Mouse (Mus musculus) spleen, postnatal 10 days (tissue): ENCODE data around the gene Cks2.

Experiments used
- DNase-seq, 2 experiments: peaks; one replicate each; pipeline ENCODE4 v3.0.0; 2021 to 2022; ENCODE audit warnings: low spot score in 2 of 2

Cks2 gene

DNA sequence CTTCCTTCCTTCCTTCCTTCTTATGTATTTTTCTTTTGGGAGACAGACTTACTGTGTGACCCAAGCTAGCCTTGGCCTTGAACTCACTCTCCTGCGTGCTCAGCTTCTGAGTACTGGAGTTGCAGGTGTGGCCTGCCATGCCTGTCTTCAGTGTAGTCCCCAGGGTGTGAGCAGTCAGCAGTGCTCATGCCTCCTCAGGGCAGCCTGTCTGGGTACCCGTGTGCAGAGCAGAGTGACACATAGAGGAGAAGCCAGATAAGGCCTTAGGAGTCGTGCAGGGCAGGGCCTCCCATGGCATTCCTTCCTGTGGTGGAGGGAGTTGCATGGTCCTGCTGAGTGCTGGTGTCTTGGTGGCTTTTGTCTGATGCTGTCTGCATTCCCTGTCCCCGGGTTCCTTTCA is 34.3 kb downstream of the Cks2 start:
- no peak for DNase-seq

DNA sequence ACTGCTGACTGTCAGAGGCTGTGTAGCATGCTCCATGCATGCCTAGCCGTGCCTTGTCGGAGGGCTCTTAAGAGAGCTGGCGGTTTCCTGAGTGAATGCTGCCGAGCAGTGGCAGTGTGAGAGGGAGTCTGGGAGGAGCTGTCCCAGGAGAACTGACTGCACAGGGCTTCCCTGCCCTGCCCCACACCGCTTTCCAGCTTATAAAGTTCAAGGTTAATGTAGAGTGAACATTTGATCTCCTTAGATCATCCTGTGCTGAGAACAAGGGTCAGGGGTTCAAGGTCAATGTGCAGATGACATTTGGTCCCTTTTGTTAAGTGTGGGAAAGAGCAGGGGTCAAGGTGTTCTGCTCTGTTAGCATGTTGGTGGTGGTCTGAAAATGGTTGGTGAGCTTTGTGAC is 36.0 kb downstream of the Cks2 start:
- no peak for DNase-seq

DNA sequence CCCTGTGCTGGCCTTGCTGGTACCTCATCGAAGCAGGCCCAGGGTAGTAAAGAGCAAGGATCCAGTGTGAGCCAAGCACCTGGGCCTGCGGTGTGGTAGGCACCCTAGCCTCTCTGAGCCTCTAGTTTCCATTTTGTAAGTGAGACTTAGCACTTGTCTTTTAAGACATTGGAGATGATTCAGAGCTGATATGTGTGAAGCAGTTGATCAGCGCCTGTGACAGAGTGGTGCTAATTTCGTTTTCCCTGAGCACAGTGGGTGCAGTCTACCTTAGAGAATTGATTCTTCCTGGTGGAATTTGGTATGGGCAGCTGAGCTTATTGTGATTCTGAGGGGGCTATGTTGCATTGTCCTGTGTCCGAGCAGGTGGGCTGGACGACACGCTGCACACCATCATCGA is 36.6 kb downstream of the Cks2 start:
- DNase-seq = no peak

DNA sequence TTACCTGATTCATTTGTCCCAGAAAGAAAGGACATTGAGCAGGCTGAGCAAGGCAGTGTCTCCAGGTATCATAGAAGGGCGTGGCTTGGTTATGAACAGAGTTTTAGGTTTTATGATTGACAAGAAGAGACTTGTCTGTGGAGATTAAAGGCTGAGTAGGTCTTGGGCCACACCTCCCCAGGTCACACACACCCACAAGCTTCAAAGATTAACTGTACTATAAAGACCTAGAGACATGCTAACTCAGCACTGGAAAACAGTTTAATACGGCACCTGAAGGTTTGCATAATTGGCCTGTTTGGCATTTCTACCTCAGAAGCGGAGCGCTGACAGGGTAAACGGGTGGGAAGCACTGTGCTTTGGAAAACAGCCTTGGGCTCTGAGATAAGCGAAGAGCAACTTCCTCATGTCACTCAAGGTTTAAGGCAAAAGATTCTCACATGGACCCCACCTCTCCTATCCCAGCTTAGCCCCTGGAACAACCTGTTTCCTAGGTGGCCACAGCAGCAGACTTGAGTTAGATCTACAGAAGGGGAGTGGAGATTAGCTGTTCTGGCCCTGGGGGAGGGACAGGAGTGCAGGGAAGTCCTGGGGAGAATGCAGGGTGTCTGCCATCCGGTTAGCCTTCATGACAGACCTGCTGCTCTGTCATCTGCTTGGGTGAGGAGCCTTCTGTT is 40.4 kb downstream of the Cks2 start:
- DNase-seq = no peak

DNA sequence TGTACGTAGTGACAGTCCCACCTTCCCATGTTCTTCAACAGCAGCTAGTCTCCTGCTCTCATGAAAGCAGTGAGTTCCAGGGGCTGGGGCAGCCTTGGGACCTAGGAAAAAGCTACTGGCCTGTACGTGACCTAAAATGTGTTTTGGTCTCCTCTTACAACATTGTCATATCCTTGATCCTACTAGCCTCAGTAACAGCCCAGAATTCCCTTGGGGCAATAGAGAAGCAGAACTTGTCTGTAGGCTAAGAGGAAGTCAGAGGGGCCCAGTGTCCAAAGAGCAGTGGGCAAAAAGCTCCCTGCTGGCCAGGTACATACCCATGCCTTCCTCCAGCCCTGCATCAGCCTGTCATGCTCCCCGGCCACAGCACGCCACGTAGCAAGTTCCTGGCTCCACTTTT is 41.9 kb downstream of the Cks2 start:
- no peak for DNase-seq

DNA sequence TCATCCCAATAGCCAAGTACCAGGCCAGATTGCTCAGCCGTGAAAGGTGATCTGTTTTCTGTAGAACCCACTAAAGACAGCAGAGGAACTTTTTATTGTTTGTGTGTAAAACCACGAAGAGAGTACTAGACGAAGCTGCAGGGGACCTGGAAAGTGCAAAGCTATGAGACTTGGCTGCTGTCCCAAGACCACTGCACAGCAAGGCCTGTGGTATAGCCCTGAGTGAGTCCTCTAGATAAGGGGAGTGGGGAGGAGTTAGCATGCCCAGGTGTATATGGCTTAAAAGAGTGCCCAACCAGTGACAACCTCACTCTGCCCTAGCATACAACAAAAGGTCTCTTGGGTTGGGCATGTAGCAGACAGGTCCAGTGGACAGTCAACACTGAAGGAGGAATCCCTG is 43.7 kb downstream of the Cks2 start:
- DNase-seq = no peak

DNA sequence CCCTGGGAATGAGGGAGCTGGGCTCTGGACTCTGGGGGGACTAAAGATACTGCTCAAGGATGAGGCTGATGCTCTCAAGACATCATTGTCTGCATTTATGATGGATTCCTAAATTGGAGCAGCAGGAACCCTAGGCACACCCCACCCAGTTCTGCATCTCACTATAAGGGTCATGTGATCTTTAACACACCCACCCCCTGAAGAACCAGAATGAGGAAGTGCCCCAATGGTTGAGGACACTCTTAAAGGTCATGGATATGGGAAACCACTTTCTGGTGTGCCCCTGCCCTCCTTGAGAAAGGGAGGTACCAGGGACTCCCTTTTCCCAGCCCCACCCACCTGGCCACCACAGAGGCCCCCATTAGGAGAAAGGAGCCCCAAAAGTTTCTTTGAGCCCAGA is 51.4 kb downstream of the Cks2 start:
- DNase-seq = no peak

DNA sequence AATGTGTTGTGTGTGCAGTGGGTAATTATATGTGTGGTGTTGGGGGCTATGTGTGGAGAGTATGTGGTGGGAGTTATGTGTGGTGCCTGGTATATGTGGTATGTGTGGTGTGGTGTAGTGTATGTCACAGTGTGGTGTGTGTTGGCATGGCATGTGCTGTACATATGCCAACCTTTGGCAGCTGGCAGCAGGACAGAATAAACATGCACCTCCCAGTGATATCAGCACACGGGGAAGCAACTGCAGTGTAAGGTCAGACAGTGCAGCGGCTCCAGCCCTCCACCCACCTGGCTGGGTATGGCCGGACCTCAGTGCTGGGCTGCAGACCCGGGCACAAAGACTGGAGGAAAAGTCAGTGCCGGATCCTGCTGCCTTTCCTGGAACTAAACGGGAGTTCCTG is 52.4 kb downstream of the Cks2 start:
- no peak for DNase-seq

DNA sequence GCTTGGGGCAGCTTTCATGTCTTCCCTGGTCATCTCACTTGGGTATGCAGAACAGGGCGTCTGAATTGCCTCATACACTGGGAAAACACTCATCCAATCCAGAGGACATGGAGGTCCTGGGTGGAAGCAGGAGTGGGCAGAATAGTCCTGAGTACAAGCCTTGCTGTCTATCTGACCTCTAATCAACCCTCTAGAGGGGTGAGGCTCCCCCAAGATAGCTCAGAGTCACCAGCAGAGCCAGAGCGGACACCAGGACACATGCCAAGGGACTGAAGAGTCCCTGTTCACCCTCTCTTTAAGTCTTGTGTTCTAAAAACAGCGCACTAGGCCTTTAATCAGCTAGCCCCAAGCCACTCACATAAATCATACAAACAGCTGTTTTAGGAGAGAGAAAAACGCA is 52.9 kb downstream of the Cks2 start:
- DNase-seq = no peak

DNA sequence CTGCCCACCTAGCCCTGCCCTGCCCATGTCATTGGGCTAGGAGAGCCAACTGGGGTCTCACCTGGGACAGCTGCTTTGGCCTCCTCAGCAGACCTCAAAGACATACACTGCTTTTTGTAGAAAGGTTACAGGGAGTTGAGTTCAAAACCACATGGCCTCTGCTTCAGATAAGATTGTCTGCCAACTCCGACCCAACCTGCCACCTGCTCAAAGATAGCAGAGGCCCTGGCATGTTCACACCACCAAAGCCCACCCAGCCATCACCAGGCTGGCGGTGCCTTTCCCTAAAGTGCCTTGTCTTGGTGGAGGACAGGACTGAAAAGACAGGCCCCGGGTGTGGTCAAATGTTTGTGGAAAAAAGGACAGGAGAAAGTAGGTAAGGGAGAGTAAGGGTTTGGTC is 53.3 kb downstream of the Cks2 start:
- DNase-seq = no peak
